Mouse (Mus musculus) brain, adult 2 months (tissue): ENCODE measurements around the gene Rapgef1.
A peak's percentile ranks its signal among the peaks of the same experiment; 100 is the strongest.

ENCODE experiments used
- DNase-seq: peaks from one replicate; pipeline ENCODE4 v3.0.0; 2011; ENCODE audit warnings: low read depth, low spot score

The Rapgef1 gene

DNA sequence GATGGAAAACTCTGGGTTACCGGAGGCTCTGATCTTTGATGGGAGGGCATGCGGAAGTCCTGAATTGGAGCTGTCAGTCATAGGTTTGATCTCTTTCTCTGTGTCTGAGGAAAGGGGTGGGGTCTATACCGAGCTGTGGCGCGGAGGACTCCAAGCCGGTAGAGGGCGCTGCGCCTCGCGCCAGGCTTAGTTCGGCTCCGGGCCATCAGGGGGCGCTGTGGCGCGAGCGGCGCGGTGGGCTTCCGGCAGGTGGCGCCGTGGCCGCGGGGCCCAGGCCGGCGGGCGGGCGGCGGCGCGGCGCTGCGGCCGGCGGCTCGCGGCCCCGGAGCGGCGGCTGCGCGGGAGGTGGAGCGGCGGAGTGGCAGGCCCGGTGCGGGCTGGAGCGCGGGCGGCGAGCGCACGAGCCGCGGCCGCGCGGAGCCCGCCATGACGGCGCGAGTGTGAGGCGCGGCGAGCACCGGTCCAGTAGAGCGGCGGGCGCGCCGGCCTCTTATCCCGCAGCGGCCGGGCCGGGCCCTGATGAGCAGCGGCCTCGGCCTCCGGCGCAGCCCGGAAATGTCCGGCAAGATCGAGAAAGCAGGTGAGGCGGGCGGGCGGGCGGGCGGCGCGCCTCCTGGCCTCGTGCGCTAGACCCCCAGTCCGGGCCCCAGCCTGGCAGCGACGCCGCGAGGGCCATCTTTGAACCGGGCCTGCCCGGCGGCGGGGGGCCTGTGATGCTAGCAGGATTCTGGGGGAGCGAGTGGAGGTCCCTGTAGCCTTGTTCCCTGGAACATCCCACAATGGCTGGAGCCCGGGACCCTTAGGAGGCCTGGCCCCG, at the start of gene Rapgef1:
Rapgef1 (plus strand) TSS at position 237 of the 817 bp plus-strand sequence.
- DNase-seq = peak; percentile 86

DNA sequence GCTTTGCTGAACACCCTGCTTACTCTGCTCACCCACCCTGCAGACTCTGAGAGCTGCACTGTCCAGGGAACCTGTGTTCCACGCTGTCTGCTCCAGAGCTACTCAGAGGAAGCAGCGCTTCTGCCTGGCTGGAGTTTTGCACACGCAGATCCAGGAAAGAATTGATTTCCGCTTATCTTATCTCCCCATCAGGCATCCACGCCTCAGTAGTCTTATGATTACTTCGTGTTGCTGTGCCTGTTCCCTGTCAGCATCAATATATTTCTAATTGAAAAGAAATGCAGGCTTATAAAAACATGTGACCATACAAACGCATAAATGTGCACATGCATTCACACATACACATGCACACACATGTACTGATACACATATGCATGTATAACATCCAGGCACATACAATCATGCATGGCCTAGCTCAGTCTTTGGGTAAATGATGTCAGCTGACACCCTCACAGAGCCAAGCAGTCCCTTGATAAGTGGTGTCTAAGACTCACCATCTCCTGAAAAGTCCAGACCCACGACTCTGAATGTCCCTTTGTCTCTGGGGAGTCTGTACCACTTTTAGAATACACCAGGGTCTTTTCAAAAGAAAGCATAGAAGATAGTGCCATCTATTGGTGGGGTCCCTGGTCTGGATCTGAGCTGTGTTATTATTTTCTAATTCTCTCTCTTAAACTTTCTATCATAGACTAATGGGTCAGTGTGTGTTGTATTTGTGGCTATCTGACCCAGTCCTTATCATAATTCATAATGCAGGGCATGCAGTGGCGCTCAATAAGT, 47.4 kb upstream of the Rapgef1 start:
- DNase-seq = no peak

DNA sequence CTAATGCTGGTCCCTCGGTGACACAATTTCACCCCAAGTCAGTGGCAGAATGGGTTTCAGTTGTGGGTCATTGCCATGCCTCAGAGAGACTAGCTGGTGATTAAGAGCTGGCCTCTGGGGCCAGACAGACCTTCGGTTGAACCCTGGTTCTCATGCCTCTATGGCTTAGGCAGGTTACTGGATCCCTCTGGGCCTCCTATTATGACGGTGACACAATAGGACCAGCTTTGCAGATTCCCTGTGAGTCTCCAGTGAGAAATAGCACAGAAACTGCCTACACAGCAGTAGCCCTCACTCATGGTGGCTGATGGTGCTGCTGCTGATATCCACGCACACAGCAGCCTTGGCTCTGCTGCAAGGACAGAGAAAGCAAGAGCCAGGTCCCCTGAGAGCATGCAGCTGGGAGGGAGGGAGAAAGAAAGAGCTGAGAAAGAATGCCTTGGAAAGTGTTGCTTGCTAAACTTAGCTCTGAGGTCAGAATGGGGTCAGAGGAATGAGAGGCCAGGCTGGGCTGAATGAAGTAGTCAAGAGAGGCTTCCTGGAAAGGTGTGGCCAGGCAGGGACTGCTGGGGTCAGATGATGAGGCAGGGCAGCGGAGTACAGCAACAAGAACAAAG, 46.6 kb upstream of the Rapgef1 start:
- DNase-seq = peak; percentile 13

DNA sequence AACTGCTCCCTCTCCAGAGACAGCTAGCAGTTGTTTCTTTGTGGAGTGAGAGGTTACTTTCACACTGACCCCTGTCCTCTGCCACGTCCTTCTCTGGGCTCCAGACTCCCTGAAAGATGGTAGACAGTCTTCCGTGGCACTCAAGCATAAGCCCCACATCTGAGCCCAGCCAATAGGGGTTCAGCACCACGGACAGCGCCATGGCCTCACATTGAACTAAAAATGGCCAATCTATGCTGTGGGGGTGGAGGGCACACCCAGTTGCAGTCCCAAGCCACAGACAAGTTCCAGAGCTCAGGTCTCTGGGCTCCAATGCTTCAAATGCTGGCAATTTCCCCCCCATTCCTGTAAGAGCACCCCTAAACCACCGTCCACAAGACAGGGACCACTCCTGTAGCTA, 45.9 kb upstream of the Rapgef1 start:
- DNase-seq = no peak

DNA sequence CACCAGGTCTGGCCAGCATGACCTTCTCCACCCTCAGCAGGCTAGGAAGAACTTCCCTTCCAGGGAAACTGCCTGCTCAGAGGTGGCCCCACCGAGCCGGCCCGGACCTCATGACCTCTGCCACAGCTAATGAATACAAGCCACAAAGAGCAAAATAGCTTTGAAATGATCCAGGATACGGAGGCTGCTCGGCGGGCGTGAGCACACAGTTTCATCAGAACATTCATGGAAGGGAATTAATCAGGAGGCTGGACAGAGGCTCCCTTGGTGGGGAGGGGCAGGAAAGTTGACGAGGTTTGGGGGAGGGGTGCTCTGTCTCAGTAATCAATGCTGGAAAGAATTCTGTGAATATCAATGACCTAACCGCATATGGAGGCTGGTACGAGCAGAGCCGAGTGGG, 45.3 kb upstream of the Rapgef1 start:
- no peak for DNase-seq

DNA sequence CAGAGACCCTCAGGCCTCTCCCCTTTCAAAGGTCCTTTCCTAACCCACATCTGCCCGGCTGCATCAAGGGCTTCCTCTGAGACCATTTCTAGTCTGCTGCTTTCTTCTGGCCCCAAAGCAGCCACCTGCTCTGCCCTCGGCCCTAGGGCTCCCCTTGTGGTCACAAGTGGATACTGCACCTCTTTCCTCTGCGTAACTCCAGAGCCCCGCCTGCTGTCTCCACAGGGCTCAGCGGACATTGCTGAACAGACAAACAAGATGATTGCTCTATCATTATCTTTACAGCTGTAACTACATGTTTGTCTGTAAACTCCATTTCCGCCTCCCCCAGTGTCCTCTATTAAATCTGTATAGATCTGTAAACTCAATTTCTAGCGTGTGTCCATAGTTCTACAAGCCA, 37.1 kb upstream of the Rapgef1 start:
- DNase-seq = peak; percentile 89

DNA sequence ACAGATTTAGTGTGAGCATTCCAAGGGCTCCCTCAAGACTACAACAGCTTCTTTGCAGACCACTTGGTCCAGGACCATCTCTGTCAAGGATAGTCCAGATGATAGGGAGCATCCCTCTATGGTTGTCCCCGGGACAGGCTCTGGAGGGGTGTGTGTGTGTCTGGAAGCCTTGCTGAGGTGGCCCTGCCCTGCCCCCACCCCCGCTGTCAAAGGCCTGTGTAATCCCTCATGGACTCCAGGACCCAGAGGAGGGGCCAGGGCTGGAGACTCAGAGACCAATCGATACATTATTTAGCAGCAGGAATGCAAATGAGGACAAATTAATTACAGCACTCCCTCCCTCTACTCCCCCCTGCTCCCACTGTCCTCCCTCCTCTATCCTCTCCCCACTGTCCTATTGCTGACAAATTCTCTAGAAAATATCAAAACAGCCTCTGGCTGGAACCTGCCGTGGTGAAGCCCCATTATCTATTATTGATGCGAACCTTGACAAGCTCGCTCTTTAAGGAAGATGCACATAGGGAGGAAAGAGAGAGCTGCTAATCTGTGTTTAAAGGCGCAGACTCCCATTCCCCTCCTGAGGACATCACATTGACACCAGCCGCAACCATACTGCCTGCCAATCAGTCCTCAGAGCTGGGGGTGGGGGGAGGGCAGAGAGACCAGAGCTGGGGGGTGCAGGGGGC, 33.4 kb upstream of the Rapgef1 start:
- no peak for DNase-seq

DNA sequence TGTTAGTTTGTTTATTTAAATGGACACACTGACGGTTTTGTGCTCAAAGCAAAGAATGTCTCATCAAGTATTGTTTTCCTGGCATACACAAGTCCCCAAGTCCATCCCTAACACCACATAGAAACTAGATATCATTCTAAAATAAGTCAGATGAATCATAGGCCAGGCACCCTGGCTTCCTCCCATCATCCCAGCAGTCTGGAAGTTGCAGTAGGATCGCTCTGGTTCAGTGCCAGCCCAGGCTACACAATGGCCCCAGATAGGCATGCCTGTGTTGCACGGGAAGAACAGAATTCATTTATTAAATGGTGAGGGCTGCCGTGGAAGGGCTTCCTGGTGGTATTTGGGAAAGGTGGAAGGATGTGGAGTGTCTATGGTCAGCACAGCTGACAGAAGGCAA, 31.5 kb upstream of the Rapgef1 start:
- DNase-seq = peak; percentile 62

DNA sequence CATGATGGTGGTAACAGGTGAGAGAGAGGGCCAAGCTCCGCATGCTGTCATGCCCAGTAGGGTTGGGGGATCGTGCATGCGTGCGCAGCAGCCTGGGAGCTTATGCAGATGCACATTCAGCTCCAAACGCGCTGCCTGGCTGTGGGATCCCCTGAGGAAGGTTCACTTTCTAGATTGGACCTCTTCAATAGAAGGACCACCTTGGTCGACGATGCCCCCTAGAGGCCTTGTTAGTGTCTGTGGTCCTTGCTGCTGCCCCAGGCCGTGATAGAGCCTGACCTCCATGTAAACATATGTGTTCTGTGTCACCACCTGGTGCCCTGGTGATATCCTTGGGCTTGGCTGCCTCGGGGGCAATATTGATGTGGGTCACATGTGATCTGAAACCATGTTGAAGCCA, 30.3 kb upstream of the Rapgef1 start:
- DNase-seq = no peak

DNA sequence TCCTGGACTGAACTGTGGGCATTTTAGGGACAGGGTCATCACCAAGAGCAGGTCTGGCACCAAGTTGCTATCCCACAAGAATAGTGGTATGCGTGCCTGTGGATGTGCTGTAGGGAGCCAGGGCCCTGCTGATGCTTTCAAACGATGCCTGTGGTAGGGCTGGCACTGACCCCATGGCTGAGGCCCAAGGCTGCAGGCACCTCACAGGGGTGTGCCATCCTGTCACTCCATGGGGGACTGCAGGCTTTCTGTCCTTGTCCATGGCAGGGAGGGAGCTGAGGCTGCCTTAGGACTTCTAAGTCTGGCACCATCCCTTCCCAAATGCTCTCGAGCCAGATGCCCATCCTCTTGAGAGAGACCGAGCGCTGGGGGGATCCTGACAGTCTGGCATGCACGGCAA, 27.9 kb upstream of the Rapgef1 start:
- DNase-seq = peak; percentile 58

DNA sequence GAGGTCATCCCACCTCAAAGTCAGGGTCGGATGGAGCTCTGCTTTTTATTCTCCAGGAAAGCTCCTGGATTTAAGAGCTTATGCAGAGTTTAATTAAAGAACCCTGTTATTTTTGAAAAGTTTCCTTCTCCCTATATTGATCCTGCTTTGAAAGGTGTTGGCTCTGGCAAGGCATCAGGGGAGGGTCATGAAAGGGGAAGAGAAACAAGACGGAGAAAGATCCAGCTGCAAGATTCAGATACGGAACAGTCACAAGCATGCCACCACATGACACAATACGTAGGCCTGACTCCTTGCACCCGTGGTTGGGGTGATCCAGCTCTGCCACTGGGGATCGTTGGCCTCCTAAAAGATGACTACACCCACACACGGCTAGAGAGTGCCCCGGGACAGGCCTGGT, 27.0 kb upstream of the Rapgef1 start:
- DNase-seq = no peak

DNA sequence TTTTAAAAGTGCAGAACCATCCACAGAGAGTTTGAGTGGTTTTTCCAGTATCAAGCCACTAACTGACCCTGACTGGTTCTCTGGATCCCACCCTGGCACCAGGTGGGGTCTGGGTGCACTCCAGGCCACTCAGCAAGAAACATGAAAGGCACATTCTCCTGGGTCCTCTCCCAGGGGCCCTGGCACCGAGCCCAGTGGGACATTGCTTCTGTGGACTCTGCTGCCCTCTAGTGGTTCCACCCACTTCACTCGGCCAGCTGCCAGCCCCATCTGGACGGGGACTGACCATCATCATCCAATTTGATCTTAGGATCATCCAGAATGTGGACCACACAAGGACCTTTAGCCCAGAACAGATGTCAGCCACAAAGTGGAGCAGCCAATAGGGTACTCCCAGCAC, 15.6 kb upstream of the Rapgef1 start:
- peak; percentile 61 for DNase-seq

DNA sequence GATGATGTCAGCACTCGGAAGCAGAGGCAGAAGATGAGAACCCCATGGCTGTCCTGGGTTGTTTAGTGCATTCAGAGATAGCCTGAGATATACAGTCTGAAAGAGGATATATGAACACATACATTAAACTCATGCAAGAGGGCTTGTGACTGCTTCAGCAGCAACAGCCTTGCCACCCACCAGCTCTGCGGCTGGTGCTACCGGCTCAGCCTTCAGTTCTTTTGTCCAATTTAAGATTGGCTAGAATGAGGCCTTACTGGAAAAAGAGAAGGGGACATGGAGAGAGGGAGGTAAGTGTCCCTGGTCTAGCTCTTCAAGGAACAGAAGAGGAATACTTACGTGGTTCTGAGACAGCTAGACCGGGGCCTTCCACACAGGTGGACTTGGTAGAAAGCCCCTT, 13.9 kb upstream of the Rapgef1 start:
- DNase-seq = peak; percentile 44

DNA sequence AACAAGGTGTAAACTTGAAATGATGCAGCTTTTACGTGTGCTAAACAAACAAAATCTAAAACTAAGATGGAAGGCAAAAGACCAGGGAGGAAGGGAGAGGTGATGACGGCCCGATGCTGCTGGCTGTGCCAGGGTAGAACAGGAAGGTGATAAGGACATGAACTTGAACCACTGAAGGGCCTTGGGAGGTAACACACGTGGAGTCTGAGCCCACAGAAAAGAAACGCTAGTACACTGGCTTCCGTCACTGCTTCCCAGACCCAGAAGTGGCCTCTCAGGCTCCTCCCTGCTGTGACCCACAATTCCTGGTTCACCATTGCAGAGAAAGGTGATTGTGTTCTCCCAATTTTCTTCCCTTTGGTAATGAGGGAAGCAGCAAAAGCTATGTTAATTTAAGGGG, 13.1 kb upstream of the Rapgef1 start:
- no peak for DNase-seq

DNA sequence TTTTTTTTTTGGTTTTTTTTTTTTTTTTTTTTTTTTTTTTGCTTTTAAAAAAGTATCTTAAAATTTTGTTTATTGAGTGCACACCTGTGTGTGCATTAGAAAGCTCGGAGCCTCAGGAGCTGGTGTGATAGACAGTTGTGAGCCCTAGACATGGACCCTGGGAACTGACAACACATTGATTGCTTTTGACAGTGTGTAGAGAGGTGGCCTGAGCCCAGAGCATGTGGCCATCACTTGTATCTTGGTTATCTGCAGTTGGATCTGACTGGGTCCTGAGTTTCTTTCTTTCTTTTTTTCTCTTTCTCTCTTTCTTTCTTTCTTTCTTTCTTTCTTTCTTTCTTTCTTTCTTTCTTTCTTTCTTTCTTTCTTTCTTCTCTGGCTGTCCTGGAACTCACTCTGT, 2.2 kb upstream of the Rapgef1 start:
- no peak for DNase-seq

DNA sequence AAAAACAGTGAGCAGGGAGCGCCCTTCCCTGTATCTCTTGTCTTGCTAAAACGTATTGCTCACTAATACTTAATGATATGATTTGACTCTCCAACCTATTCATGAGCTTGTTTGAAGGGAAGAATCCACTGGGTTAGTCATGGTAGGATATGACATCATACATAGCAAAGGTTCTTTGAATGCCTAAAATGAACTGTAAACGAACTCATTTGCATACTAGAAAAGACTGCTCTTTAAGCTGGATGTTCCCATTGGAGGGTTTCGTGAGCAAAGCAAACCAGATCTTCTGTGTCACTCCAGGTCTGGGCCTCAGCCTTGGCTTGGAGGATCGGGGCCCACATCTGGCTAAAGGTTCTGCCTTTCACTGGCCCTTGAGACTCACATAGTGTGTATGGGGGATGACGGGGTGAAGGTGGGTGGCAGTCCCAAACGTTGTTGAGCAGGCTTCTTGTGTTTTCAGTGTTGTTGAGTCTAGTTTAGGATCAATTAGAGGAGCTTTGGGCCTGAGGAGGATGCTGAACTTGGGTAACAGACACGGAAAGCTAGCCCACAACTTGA, 515 bp upstream of the Rapgef1 start:
- no peak for DNase-seq

DNA sequence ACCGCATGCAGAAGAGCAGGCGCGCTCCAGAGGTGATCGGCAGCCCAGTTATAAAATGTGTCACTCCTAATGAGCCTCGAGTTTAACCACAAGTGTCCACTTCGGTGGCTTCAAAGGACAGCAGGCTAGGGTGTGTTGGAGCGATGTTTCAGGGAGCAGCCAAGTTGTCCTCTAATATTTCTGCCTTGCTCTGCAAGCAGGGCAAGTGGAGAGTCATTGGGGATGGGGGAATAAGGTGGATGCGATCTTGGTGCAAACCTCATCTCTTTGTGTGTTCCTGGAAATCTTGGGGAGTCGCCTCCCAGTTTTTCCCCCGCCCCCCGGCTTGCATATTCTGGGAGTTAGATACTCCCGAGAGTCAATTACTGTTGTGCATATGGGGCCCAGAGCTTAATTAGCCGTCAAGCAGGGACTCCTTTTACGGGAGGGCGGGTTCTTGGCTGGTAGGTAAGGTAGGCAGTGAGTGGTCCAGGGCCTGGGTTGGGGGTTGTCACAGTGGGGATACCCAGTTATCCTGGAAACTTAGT, 844 bp downstream of the Rapgef1 start:
- DNase-seq = peak; percentile 38

DNA sequence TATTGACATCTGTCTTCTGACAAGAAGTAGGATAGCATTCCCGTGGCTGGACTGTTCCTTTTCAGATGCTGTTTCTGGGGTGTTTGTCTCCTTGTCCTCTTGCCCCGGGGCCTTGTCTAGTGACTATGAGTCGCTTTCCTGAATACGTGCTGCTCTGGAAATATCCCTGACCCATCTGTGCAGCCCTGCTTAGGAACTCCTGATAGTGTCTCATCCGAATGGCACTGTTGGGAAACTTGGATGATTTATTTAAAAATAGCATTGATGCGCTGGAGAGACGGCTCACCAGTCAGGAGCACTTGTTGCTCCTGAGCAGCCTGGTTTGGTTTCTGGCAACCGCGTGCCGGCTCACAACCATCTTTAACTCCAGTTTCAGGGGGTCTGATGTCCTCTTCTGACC, 1.6 kb downstream of the Rapgef1 start:
- DNase-seq = peak; percentile 36

DNA sequence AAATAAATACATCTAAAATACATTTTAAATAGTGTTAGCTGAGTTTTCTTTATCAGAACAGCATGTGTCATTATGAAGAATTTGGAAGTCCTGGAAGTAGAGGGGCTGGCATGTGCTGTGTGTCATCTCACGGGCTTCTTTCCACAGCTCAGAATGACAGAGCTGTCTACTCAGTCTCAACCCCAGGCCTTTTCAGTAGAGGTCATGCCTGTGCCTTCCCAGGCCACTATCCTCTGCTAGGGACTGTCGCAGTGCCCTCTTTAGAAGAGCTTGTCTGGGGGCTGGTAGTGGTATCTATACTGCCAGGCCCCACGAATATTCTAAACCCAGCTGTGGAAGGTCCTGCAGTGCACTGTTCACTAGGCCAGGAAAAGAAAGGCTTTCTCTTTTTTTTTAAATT, 2.1 kb downstream of the Rapgef1 start:
- no peak for DNase-seq

DNA sequence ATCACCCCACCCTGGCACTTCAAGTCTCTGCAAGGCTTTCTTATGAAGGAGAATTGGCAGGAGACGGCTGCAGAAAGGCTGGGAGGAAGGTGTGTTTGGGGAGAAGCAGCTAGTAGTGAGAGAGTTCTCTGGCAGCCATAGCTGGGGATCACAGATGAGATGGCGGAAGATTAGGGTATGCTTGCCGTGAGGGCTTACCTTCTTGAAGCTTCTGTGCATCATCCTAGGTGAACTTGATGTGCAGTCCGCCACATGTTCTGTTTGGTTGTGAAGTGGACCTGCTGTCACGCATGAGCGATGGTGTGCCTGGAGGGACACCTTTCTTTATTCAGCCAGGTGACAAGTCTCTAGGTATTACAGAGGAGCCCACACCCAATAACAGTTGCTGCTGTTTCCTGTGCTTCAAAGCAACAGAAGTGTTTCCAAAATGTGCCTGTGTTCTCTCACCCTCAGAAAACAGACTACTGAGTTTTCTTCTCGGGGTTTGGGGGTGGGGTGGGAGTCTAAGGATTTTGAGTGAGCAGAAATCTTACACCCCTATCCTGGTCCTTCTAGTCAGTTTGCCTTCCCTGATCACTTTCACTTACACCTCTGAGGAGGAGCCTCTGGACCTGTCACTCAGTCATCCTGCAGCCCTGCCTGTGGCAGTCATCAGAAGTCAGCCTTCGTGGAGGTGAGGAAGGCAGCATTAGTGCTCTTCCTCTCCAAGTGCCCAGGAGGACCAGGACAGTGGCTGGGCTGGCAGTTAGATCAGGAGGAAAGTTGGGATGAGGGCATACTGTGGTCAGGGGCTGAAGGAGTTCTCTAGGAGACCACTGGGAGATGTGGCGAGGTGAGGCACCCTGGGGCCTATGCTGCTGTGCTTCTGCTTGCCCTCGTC, 2.8 kb downstream of the Rapgef1 start:
- DNase-seq = no peak
